In genomic region chr2:60869001-60869743, GRCm38 (mm10) we compare ENCODE assay signal across 14 mouse cellular contexts.
"Had no signal": no experiment of that assay in that cellular context is flagged by ENCODE, and none has a peak within 500 bp of the region (broad histone marks: within the 10 kb centered on the region; RNA-seq: fewer than 3 reads in every experiment).

No protein-coding gene starts in this region.

- H3K9ac ChIP-seq: limb, embryonic 15.5 days; liver, embryonic 14.5 days; midbrain, embryonic 12.5 days had no signal

- H3K36me3 ChIP-seq: limb, embryonic 15.5 days; midbrain, embryonic 12.5 days had no signal

- DNase-seq: kidney, adult 11 months; kidney, adult 9 months; kidney, postnatal 36 days; layer of hippocampus, adult 9-11 months; layer of hippocampus, postnatal 36 days; lung, adult 18-20 months; thymus, adult 2 months; thymus, postnatal 25 days had no signal

- H3K27me3 ChIP-seq: limb, embryonic 15.5 days; megakaryocyte, embryonic 14.5 days had no signal

- H3K27ac ChIP-seq: kidney, postnatal 0 days; limb, embryonic 15.5 days; liver, embryonic 14.5 days; midbrain, embryonic 12.5 days; stomach, postnatal 0 days had no signal

- H3K9me3 ChIP-seq: limb, embryonic 15.5 days; megakaryocyte, embryonic 14.5 days; midbrain, embryonic 12.5 days had no signal

- H3K4me2 ChIP-seq: limb, embryonic 15.5 days; midbrain, embryonic 12.5 days had no signal

- H3K4me3 ChIP-seq: limb, embryonic 15.5 days; megakaryocyte, embryonic 14.5 days; midbrain, embryonic 12.5 days had no signal
